Mouse (Mus musculus): Measurements from ENCODE around the gene Tacr3.

Tacr3 gene

DNA sequence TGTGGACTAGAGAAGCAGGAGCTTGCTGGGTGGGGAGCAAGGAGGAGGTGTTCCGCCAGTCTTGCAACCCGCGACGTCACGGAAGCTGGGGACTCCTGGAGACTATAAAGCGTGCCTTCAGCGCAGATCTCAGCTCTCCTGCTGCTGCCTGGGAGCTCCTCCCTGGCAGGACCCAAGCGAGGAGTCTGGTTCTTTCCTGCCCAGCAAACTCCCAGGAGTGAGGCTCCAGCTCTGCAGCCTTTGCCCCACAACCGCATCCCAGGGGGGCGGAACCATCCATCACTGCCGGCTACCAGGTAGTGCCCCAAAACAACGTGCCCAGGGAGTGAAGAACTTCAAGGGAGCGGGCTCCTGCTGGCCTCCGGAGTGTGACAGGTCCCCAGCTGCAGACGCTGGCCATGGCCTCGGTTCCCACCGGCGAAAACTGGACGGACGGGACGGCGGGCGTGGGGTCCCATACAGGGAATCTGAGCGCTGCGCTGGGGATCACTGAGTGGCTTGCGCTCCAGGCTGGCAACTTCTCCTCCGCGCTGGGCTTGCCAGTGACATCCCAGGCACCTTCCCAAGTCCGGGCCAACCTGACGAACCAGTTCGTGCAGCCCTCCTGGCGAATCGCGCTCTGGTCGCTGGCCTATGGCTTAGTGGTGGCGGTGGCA, at the start of gene Tacr3:
Tacr3 (plus strand) TSS at position 133 of the 656 bp plus-strand sequence.
- no peak for DNase-seq (ENCODE audit: low read depth, low spot score)

DNA sequence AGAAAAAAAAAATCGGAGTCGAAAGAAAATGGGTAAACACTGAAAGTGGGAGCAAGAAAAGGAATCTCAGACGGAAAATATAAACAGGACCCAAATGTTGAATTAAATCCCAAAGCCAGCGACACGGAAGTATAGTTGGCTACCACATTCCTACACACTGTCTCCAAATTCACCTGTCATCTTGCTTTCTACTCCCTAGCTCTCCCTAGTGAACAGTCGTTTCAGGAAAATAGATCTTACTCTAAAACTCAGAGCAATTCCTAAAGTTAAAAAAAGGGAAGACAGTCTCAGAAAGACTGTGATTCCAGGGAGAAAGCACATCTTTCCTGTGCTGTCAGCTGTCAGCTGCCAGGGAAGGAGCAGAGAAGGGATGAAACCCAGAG, 324 bp upstream of the Tacr3 start:
- DNase-seq (ENCODE audit: low read depth, low spot score) = no peak

DNA sequence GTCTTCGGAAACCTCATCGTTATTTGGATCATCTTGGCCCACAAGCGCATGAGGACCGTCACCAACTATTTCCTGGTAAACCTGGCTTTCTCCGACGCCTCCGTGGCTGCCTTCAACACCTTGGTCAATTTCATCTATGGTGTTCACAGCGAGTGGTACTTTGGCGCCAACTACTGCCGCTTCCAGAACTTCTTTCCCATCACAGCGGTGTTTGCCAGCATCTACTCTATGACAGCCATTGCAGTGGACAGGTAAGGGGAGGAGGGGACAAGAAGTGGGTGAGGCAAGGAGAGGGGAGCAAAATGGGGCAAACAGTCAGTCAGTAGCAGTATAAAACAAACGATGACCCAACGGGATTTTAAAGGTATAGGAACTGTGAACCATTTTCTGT, 719 bp downstream of the Tacr3 start:
- DNase-seq (ENCODE audit: low read depth, low spot score) = no peak

DNA sequence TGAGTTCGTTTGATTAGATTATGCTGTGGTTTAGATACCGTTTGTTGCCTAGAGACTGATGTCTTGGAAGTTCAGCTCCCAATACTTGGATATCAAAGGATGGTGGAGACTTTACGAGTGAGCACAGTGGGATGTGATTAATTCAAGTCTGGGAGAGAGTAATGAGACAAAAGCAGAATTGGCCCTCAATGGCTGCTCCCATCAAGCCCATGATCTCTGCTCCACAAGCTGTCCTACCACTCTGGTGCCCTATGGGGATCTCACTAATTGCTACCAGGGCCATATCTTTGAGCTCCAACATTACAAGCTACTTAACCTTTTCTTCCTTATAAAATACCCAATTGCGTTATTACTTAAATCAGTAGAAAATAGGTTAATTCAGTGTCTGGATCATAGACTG, 22.5 kb downstream of the Tacr3 start:
- DNase-seq (ENCODE audit: low read depth, low spot score) = no peak

DNA sequence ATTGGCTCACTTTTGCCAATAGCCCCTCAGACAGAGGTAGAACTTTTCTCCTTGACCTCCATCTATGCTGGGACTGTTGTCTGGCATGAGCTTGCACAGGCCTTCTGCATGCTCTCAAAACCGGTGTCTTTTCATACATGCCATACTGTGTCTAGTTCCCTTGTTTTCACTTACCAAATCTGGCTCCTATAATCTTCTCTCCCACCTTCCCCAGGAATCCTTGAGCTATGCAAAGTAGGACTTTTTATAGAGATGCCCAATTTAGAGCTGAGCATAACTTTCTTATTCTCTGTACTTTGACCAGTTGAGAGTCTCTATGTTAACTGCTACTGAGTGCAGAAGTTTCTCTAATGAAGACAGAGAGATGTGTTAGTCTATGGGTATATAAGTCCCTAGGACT, 48.9 kb downstream of the Tacr3 start:
- no peak for DNase-seq (ENCODE audit: low read depth, low spot score)

DNA sequence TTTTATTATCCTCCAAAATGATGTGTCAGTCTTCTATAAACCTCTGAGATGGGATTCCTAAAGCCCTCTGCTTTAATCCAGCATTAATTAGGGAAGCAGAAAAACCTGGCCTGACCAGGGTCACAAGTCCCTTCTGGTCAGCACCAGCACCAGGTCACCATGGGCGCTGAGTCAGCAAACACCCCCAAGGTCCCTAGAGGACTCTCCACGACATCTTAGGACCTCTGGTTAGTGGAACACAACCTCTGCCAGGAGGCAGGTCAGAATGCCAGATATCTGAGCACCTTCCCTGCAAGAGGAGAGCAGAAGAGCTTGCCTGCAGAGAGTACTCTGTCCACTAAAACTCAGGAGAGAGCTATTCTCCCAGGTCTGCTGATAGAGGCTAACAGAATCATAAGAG, 67.0 kb downstream of the Tacr3 start:
- DNase-seq (ENCODE audit: low read depth, low spot score) = no peak

DNA sequence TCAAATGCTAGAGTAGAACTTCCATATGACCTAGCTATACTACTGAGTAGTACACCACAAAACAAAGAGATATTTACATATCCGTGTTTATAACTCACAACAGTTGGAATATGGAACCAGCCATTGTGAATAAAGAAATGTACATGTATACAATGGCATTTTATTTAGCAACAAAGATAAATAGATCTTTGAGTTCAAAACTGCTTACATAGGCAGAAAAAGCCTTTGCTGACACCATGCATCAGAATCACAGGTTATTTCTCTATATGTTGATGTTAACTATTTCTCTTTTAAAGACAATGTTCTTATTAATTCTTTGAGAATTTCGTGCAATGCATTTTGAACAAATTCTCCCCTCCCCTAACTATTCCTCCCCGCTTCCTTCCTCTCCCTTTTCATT, 80.1 kb downstream of the Tacr3 start:
- DNase-seq (ENCODE audit: low read depth, low spot score) = no peak

DNA sequence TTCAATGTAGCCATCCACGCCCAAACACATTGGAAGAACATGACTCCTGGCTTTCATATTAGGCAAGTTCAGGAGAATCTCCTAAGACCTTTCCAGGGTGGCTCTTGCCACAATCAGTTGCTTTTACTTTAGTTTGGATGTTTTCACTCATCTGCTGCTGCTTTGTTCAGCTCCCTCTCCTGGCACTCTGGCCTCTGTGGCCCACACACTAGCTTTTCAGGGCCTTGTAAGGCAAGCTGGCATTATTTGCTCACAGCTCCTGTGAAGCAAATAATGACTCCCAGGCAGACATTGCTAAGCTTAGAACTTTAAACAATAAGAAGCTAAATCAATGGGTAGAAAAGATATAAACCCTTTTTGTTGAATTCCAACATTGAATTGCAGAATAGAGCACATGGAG, 105.9 kb downstream of the Tacr3 start:
- no peak for DNase-seq (ENCODE audit: low read depth, low spot score)

DNA sequence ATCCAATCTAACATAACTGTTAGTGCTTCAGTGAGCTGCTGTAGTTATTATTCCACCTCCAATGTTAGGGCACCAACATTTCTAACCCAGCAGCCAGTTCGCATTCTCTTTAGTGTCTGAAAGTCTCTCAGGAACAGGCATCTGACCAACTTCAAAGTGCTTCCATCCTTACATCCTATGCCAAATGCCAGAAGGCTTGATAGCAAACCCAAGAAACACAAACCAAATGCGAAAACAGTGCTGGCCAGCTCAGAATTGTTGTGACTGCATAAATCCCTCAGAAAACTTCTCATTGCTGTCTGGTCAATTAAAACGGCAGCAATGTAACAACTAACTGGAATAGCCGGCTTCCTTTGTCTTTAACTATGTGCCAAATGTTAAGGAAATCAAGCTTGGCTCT, 106.7 kb downstream of the Tacr3 start:
- no peak for DNase-seq (ENCODE audit: low read depth, low spot score)

DNA sequence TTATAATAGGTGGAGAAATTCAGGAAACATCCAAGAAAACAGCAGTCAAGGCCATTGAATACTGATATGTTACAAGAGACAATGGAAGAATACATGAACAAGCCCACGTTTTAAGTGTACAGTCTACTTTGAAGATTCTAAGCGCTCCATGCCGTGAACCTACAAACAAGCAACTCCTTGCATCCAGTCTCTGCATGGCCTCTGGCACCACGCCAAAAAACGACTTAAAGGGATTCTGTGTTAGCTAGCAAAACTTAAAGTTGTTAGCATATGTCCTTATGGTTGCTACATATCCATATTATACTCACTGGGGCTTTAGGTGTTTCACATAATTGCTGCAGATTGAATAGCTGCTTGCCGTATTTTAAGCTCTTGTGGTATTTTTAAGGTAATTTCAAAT, 134.7 kb downstream of the Tacr3 start:
- DNase-seq (ENCODE audit: low read depth, low spot score) = no peak

DNA sequence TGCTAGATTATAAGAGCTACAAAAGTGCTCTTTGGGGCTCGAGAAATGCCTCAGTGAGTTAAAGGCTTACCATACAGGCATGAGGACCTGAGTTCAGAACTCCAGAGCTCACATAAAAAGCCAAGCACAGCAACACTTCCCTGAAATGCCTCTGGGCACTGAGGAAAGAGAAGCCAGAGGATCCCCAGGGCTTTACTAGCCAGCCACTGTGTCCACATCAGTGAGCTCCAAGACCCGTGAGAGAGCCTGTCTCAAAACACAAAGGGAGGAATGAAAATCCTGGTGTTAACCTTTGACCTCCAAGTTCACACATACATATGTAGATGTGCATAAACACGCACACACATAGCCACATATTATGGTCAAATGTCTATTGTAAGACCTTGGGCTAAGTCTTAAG, 150.1 kb downstream of the Tacr3 start:
- DNase-seq (ENCODE audit: low read depth, low spot score) = no peak

DNA sequence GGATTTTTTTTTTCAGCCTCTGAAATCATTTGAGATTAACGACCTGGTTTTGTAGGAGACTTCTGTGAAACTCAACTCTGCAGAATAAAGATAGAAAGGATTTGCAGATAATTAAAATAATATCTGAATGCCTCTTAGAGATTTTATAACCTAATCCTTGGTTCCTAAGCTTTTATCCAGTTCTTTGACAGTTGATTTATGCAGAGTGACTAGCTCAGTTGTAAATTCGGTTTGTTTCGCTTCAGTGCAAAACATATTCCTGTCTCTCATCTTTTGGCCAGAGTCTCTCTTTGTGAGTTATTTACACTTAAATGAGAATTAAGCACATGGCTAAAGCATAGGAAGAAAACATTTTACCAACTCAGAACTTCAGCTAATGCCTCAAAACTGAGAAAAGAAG, 151.3 kb downstream of the Tacr3 start:
- DNase-seq (ENCODE audit: low read depth, low spot score) = no peak

Data from CD4-positive helper T cell, adult 2 months (primary cell).